Mouse (Mus musculus) frontal cortex, postnatal 10 days (tissue): Measurements from ENCODE around the gene Olfr394.
"Not testable (repeated sequence)": the region's sequence is repeated elsewhere in the genome, so short reads cannot be mapped to it uniquely, and the experiment has no call there.

ENCODE experiments used
- DNase-seq, 2 experiments: peaks; one replicate each; pipeline ENCODE4 v3.0.0; 2022; ENCODE audit warnings: low spot score in 2 of 2, mixed read lengths in 1 of 2

Gene Olfr394

GRCm38 (mm10) chr11:73890671-73891070, at the start of gene Olfr394:
Olfr394 (minus strand) TSS chr11:73890771.
- DNase-seq = no peak

- no peak for DNase-seq
Observed at GRCm38 (mm10) chr11:73936377-73936776, 45.8 kb upstream of the Olfr394 start, which contains the start of gene Olfr23. Olfr23 (plus strand) TSS chr11:73936677.

- DNase-seq = not testable (repeated sequence)
Observed at GRCm38 (mm10) chr11:73909199-73909598, 18.6 kb upstream of the Olfr394 start, which contains the start of gene Olfr395. Olfr395 (minus strand) TSS chr11:73909299.

GRCm38 (mm10) chr11:73851354-73851753, 39.2 kb downstream of the Olfr394 start, which contains the start of gene Olfr393:
Olfr393 (minus strand) TSS chr11:73851454.
- no peak for DNase-seq
